Mouse (Mus musculus) liver, embryonic 14.5 days (tissue): ENCODE results near the gene Nf1. TPM values are rescaled to one million over a fixed set of nuclear protein-coding genes. Genes with fewer than 3 reads are reported as not detected.

Source experiments
- ATAC-seq: fragments of 200-750 bp; cut with Nextera tagmentation; 2 replicates; pipeline ENCODE4 v1.8.0; 2017; ENCODE audit warnings: moderate number of reproducible peaks, mild to moderate bottlenecking, moderate library complexity; ENCODE audit not compliant: insufficient read depth
- DNase-seq, 3 experiments: peaks; one replicate each; pipeline ENCODE4 v3.0.0-alpha.2; 2012 to 2013; ENCODE audit warnings: low read depth in 3 of 3, low spot score in 3 of 3
- H3K27ac ChIP-seq: fragments of 300-500 bp; sonication (generic); 2 replicates; pipeline ENCODE4 v1.5.1; 2014; ENCODE audit warnings: moderate library complexity, mild to moderate bottlenecking, control low read depth, inconsistent platforms
- H3K27me3 ChIP-seq: fragments of 300-500 bp; sonication (generic); 2 replicates; pipeline ENCODE4 v1.6.1; 2014; ENCODE audit warnings: mild to moderate bottlenecking, low read length, moderate library complexity; ENCODE audit not compliant: control insufficient read depth, insufficient read depth
- H3K36me3 ChIP-seq: fragments of 300-500 bp; sonication (generic); replicated peaks from 2 replicates; pipeline ENCODE4 v1.6.1; 2014; ENCODE audit warnings: low read depth; ENCODE audit not compliant: control insufficient read depth, insufficient read depth
- H3K4me1 ChIP-seq, 2 experiments: fragments of 200-500 bp in 1 of 2; fragments of 300-500 bp in 1 of 2; sonication (generic) in 1 of 2; replicated peaks; 2 replicates each; pipeline ENCODE4 v1.6.1; 2012 to 2014; ENCODE audit warnings: antibody characterized with exemption in 1 of 2, inconsistent platforms in 1 of 2, low read length in 1 of 2; ENCODE audit not compliant: control insufficient read depth in 2 of 2, insufficient read depth in 2 of 2
- H3K4me2 ChIP-seq: fragments of 300-500 bp; sonication (generic); 2 replicates; pipeline ENCODE4 v1.6.1; 2014; ENCODE audit warnings: low read depth, mild to moderate bottlenecking, control low read depth, moderate library complexity
- H3K4me3 ChIP-seq, 2 experiments: fragments of 200-500 bp in 1 of 2; fragments of 300-500 bp in 1 of 2; sonication (generic) in 1 of 2; 2 replicates each; pipeline ENCODE4 v1.5.1; 2012 to 2014; ENCODE audit warnings: low read depth in 2 of 2, low read length in 2 of 2, mild to moderate bottlenecking in 2 of 2, control low read depth in 1 of 2, inconsistent platforms in 1 of 2, moderate library complexity in 1 of 2; ENCODE audit not compliant: insufficient read depth in 1 of 2
- H3K9ac ChIP-seq: fragments of 300-500 bp; sonication (generic); replicated peaks from 2 replicates; pipeline ENCODE4 v1.6.1; 2014; ENCODE audit warnings: mild to moderate bottlenecking, control low read depth, moderate library complexity
- H3K9me3 ChIP-seq: fragments of 300-500 bp; sonication (generic); 2 replicates; pipeline ENCODE4 v1.6.1; 2016; ENCODE audit warnings: low read length, mixed read lengths; ENCODE audit not compliant: control insufficient read depth
- CTCF ChIP-seq: IDR thresholded peaks from 2 replicates; pipeline ENCODE4 v1.5.1; 2016; ENCODE audit warnings: antibody characterized with exemption, low read depth, control low read depth
- EP300 ChIP-seq: IDR thresholded peaks from 2 replicates; pipeline ENCODE4 v1.6.1; 2016; ENCODE audit warnings: antibody characterized with exemption, low read depth
- WGBS: fragments of 180-500 bp; shearing (Covaris S2); extraction: QIAGEN DNeasy Blood & Tissue Kit; methylation state at CpG from one replicate; pipeline ENCODE4 v1.1.7; 2014; ENCODE audit not compliant: insufficient replicate concordance; 5-methylcytosine and 5-hydroxymethylcytosine counted together
- polyA plus RNA-seq, 2 experiments: library from polyadenylated mRNA; depleted of rRNA in 1 of 2; stranded (reverse) in 1 of 2; unstranded in 1 of 2; fragments of >200 nt; fragmentation: Nextera tagmentation in 1 of 2; extraction: Ambion mirVana in 1 of 2; gene quantifications; 2 replicates each; pipeline versions ENCODE4 v1.2.1 to v1.2.3; 2012 to 2014

The Nf1 gene
- polyA plus RNA-seq, 2 experiments, result 1.7 to 2.3 TPM

GRCm38 (mm10) chr11:79305697-79306340 lies 33.7 kb upstream of the Nf1 start:
- H3K9me3 ChIP-seq, result no peaks in the 10 kb centered on the region
- WGBS, result 19% methylated on average over 9 of the region's 9 CpGs
- H3K27me3 ChIP-seq, result no peaks in the 10 kb centered on the region
- H3K4me1 ChIP-seq, result peaks cover 0 to 15% of the 10 kb centered on the region in 2 experiments; a peak in 1 of 4 replicates
- H3K4me3 ChIP-seq, result no peak overlapping the region
- H3K36me3 ChIP-seq, result no peaks in the 10 kb centered on the region
- no peak for DNase-seq
- no peak for ATAC-seq
- H3K9ac ChIP-seq, result no peak overlapping the region
- H3K27ac ChIP-seq, result no peak overlapping the region
- no peak overlapping the region for H3K4me2 ChIP-seq
- TF ChIP-seq CTCF, result no peak
- no peak for TF ChIP-seq EP300

DNA sequence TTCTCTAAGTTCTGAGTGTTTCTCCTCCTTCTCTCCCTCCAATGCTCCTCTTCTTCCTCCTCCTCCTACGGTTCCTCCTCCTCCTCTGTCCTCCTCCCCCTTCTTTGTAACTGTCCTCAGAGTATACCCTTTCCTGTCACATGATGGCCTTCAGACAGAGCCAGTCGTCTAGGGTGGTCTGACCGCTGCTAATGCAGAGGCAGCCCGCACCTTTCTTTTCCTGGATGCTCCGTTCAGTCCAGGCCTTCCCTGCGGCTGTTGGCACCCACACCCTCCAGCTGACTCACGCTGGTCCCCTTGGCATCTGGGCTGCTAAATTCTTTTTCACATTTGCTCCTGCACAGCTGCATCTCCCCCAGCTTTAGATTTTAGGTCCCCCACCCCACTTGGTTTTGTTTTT lies 33.0 kb upstream of the Nf1 start:
- no peak overlapping the region for H3K4me2 ChIP-seq
- H3K4me3 ChIP-seq, result no peak overlapping the region
- ATAC-seq (no peak), DNase-seq (no peak)
- H3K36me3 ChIP-seq, result no peaks in the 10 kb centered on the region
- peaks cover 0 to 15% of the 10 kb centered on the region in 2 experiments; a peak in 1 of 4 replicates for H3K4me1 ChIP-seq
- TF ChIP-seq CTCF (no peak), EP300 (no peak)
- WGBS, result 16% methylated on average over 7 of the region's 7 CpGs
- H3K27ac ChIP-seq, result no peak overlapping the region
- no peak overlapping the region for H3K9ac ChIP-seq
- H3K27me3 ChIP-seq, result no peaks in the 10 kb centered on the region
- H3K9me3 ChIP-seq, result no peaks in the 10 kb centered on the region

DNA sequence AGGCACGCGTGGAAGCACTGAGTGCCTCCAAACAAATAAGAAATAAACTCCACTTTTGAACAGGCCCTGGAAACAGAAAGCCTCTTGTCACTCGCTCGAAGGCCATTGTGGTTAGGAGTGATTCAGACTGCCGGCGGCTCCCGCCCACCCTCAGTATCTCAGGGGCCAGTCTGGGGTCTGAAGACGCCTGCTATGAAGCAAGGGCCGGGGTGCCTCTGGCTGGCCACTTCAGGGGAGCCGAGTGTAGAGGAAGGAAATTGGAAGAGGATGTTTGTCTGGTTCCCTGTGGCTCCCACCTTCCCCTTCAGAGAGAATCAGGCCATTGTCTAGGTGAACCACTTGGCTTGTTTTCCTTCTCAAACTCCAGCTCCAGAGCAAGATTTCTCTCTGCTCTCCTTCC lies 32.5 kb upstream of the Nf1 start:
- H3K9ac ChIP-seq, result no peak overlapping the region

GRCm38 (mm10) chr11:79307560-79308200 lies 31.8 kb upstream of the Nf1 start:
- 37% methylated on average over 9 of the region's 9 CpGs for WGBS
- Histone ChIP-seq H3K27me3 (no peaks in the 10 kb centered on the region), H3K9me3 (no peaks in the 10 kb centered on the region), H3K4me1 (peaks cover 0 to 15% of the 10 kb centered on the region in 2 experiments; a peak in 1 of 4 replicates), H3K9ac (no peak overlapping the region), H3K4me3 (no peak overlapping the region), H3K36me3 (no peaks in the 10 kb centered on the region), H3K27ac (no peak overlapping the region), H3K4me2 (no peak overlapping the region)
- DNase-seq (no peak), ATAC-seq (no peak)
- TF ChIP-seq EP300 (no peak), CTCF (no peak)

More for the DNA sequence above, 32.5 kb upstream of the Nf1 start:
- ATAC-seq (no peak; the same call in 1 of the 2 replicates), DNase-seq (no peak)
- H3K4me1 ChIP-seq, result peaks cover 0 to 15% of the 10 kb centered on the region in 2 experiments; a peak in 1 of 4 replicates
- no peaks in the 10 kb centered on the region for H3K27me3 ChIP-seq
- no peaks in the 10 kb centered on the region for H3K36me3 ChIP-seq
- H3K4me3 ChIP-seq, result no peak overlapping the region
- no peak for TF ChIP-seq CTCF
- no peak for TF ChIP-seq EP300
- H3K4me2 ChIP-seq, result no peak overlapping the region
- no peak overlapping the region for H3K27ac ChIP-seq
- no peaks in the 10 kb centered on the region for H3K9me3 ChIP-seq
- WGBS, result 5% methylated on average over 10 of the region's 10 CpGs

DNA sequence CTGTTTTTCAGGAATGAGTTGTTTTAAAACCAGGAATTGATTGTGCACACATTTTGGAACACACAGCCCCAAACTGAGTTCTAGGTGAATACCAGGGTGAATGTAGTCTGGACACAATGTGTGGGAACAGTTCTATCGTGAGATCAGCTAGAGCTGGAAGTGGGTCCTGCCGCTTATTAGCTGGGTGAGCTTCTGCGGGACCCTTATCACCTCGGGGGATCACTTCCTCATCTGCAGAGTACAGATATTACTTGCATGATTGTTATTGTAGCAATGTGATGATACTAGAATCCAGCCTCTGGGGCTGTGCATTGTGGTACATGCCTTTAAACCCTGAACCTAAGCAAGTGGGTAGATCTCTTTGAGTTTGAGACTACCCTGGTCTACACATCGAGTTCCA lies 29.0 kb upstream of the Nf1 start:
- no peak for TF ChIP-seq CTCF
- TF ChIP-seq EP300, result no peak
- no peak for DNase-seq
- H3K4me2 ChIP-seq, result no peak overlapping the region
- H3K9me3 ChIP-seq, result no peaks in the 10 kb centered on the region
- H3K27ac ChIP-seq, result no peak overlapping the region
- peaks cover 0 to 15% of the 10 kb centered on the region in 2 experiments; a peak in 1 of 4 replicates for H3K4me1 ChIP-seq
- H3K36me3 ChIP-seq, result no peaks in the 10 kb centered on the region
- no peak overlapping the region for H3K4me3 ChIP-seq
- H3K9ac ChIP-seq, result no peak overlapping the region
- no peak for ATAC-seq
- WGBS, result 22% methylated on average over 5 of the region's 5 CpGs
- no peaks in the 10 kb centered on the region for H3K27me3 ChIP-seq
